Comparison of ENCODE assay signal across 9 mouse cellular contexts in the genomic region with DNA sequence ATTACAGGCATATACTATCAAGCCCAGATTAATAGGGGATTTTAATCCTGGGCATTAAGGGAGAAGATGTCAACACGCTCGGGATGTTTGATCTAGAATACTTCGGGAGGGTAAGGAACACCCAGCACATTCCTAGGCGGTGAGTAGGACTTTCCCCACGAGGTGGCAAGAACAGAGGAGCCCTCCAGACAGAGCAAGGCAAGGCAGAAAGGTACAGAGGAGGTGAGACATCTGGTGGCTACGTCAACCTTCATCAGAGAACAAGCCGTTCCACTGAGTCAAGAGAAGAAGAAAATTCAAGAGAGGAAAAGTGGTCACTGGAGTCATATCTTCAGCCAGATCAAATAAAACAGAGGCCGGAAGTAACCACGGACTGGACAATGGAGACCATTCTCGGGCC. TPM values are rescaled to one million over a fixed set of nuclear protein-coding genes. Genes with fewer than 3 reads are reported as not detected.
DNase-seq lines count a peak whose midpoint lies in the region; ATAC-seq and TF ChIP-seq lines count a peak whose summit lies in the region.
"Had no signal": no experiment of that assay in that cellular context is flagged by ENCODE, and none has a peak within 500 bp of the region (broad histone marks: within the 10 kb centered on the region; RNA-seq: fewer than 3 reads in every experiment).

No protein-coding gene starts in this region.

- H3K27me3 ChIP-seq in hindbrain, embryonic 12.5 days: peaks cover 9% of the 10 kb centered on the region; the same call in 1 of the 2 replicates
- no peaks in the 10 kb centered on the region for H3K27me3 ChIP-seq in hindbrain, embryonic 16.5 days (replicated peaks; ENCODE audit: control insufficient read depth, insufficient read depth, low read length)
- H3K27me3 ChIP-seq in ES-Bruce4 (ENCODE audit: control insufficient read depth, insufficient read depth, low read length, poor library complexity, severe bottlenecking): no peaks in the 10 kb centered on the region
- H3K27me3 ChIP-seq in lung, postnatal 0 days (replicated peaks; ENCODE audit: insufficient read depth, low read length): no peaks in the 10 kb centered on the region

- peak overlapping the region; percentile 50; the same call in 1 of the 2 replicates for H3K4me2 ChIP-seq in hindbrain, embryonic 12.5 days (replicated peaks)
- H3K4me2 ChIP-seq in hindbrain, embryonic 16.5 days (ENCODE audit: low read length): no peak overlapping the region
- H3K4me2 ChIP-seq in lung, postnatal 0 days (replicated peaks; ENCODE audit: low read depth, low read length): peak overlapping the region; percentile 62; the same call in 1 of the 2 replicates

- TF ChIP-seq CTCF in ES-Bruce4 (IDR thresholded peaks at IDR 0.05; ENCODE audit: low read depth, low read length): no peak
- TF ChIP-seq CTCF in lung, postnatal 0 days (IDR thresholded peaks at IDR 0.05): peak; percentile 38

- TF ChIP-seq POLR2A in ES-Bruce4 (IDR thresholded peaks at IDR 0.05; ENCODE audit: insufficient read depth, low read length): no peak

- ATAC-seq in hindbrain, embryonic 12.5 days (ENCODE audit: low FRiP score): no peak
- no peak for ATAC-seq in hindbrain, embryonic 16.5 days
- peak; percentile 83 for ATAC-seq in lung, postnatal 0 days

- no peaks in the 10 kb centered on the region for H3K36me3 ChIP-seq in hindbrain, embryonic 12.5 days
- no peaks in the 10 kb centered on the region for H3K36me3 ChIP-seq in hindbrain, embryonic 16.5 days (ENCODE audit: control insufficient read depth, insufficient read depth, low read length)
- H3K36me3 ChIP-seq in ES-Bruce4 (ENCODE audit: control insufficient read depth, insufficient read depth, low read length, poor library complexity, severe bottlenecking): no peaks in the 10 kb centered on the region
- no peaks in the 10 kb centered on the region for H3K36me3 ChIP-seq in lung, postnatal 0 days (ENCODE audit: insufficient read depth, low read length)

- peaks cover 23% of the 10 kb centered on the region for H3K4me1 ChIP-seq in hindbrain, embryonic 12.5 days
- H3K4me1 ChIP-seq in hindbrain, embryonic 16.5 days (ENCODE audit: control insufficient read depth, insufficient read depth, low read depth, low read length): peaks cover 16% of the 10 kb centered on the region
- peaks cover 4% of the 10 kb centered on the region for H3K4me1 ChIP-seq in ES-Bruce4 (ENCODE audit: control insufficient read depth, insufficient read depth, low read length)
- peaks cover 21% of the 10 kb centered on the region for H3K4me1 ChIP-seq in lung, postnatal 0 days (ENCODE audit: insufficient read depth, low read depth, low read length)

- no peak overlapping the region for H3K9ac ChIP-seq in hindbrain, embryonic 12.5 days
- H3K9ac ChIP-seq in hindbrain, embryonic 16.5 days (ENCODE audit: low read depth, low read length): no peak overlapping the region
- H3K9ac ChIP-seq in ES-Bruce4 (ENCODE audit: low read depth, poor library complexity, severe bottlenecking): peak overlapping the region; percentile 63
- H3K9ac ChIP-seq in lung, postnatal 0 days (replicated peaks; ENCODE audit: low read depth): no peak overlapping the region
- H3K9ac ChIP-seq: liver, embryonic 14.5 days had no signal

- TF ChIP-seq EP300 in ES-Bruce4 (IDR thresholded peaks at IDR 0.05; ENCODE audit: insufficient read depth, low read depth, low read length): no peak
- TF ChIP-seq EP300 in lung, postnatal 0 days (IDR thresholded peaks at IDR 0.05): peak; percentile 100

- no peaks in the 10 kb centered on the region for H3K9me3 ChIP-seq in hindbrain, embryonic 12.5 days (replicated peaks)
- no peaks in the 10 kb centered on the region for H3K9me3 ChIP-seq in hindbrain, embryonic 16.5 days (ENCODE audit: control insufficient read depth, low read length)
- H3K9me3 ChIP-seq in ES-Bruce4 (replicated peaks; ENCODE audit: control insufficient read depth, insufficient read depth, low read length, poor library complexity, severe bottlenecking): no peaks in the 10 kb centered on the region
- H3K9me3 ChIP-seq in lung, postnatal 0 days (ENCODE audit: low read length): no peaks in the 10 kb centered on the region

- DNase-seq in brain, adult 2 months (ENCODE audit: low read depth, low spot score): peak; percentile 50
- DNase-seq in lung, postnatal 0 days (ENCODE audit: low spot score): peak; percentile 86
- DNase-seq in adrenal gland, postnatal 25 days: no peak
- no peak for DNase-seq in embryo, embryonic 9.5 days (ENCODE audit: extremely low spot score)
- DNase-seq: kidney, adult 18-20 months had no signal

- 56% methylated on average over 10 of the region's 10 CpGs for WGBS in hindbrain, embryonic 12.5 days
- WGBS in hindbrain, embryonic 16.5 days: 53% methylated on average over 10 of the region's 10 CpGs
- WGBS in lung, postnatal 0 days: 21% methylated on average over 10 of the region's 10 CpGs

- no peak overlapping the region for H3K27ac ChIP-seq in hindbrain, embryonic 12.5 days
- no peak overlapping the region; the same call in 1 of the 2 replicates for H3K27ac ChIP-seq in hindbrain, embryonic 16.5 days (ENCODE audit: low read depth, low read length)
- H3K27ac ChIP-seq in ES-Bruce4 (ENCODE audit: insufficient read depth, low read length): peak overlapping the region; percentile 52
- peak overlapping the region; percentile 89 for H3K27ac ChIP-seq in lung, postnatal 0 days (ENCODE audit: low read length)
- H3K27ac ChIP-seq: liver, embryonic 14.5 days had no signal

- 0 out of 2 replicates have a peak overlapping the region, but pooled peaks have one; percentile 24 for H3K4me3 ChIP-seq in hindbrain, embryonic 12.5 days
- H3K4me3 ChIP-seq in hindbrain, embryonic 16.5 days (ENCODE audit: low read length): no peak overlapping the region
- H3K4me3 ChIP-seq in ES-Bruce4 (ENCODE audit: low read depth, low read length): peak overlapping the region; percentile 71
- H3K4me3 ChIP-seq in lung, postnatal 0 days (ENCODE audit: low read depth, low read length): no peak overlapping the region

RNA-seq across cellular contexts. Expression of a gene that starts 26.1 kb away (rescaled TPM):
- polyA plus RNA-seq in hindbrain, embryonic 12.5 days (2016; fragmentation: Nextera tagmentation; extraction: Ambion mirVana): 1,282 and 1,370 TPM in 2 replicates
- 2,782 and 3,155 TPM in 2 replicates for polyA plus RNA-seq in hindbrain, embryonic 16.5 days (2015; fragmentation: Nextera tagmentation; extraction: Ambion mirVana)
- polyA plus RNA-seq in ES-Bruce4 (2011; ENCODE audit: insufficient read depth, insufficient read length, low read depth, missing spikeins): 1,141 and 1,173 TPM in 2 replicates
- polyA plus RNA-seq in lung, postnatal 0 days (2015; fragmentation: Nextera tagmentation; extraction: Ambion mirVana): 867 and 887 TPM in 2 replicates
- total RNA-seq in adrenal gland, postnatal 25 days (2021): 525 and 582 TPM in 2 replicates

RNA-seq across cellular contexts. Expression of a gene that starts 45.3 kb away (rescaled TPM):
- polyA plus RNA-seq in hindbrain, embryonic 12.5 days (2016; fragmentation: Nextera tagmentation; extraction: Ambion mirVana): 0.34 TPM in 1 of 2 replicates, not detected in the other
- polyA plus RNA-seq in hindbrain, embryonic 16.5 days (2015; fragmentation: Nextera tagmentation; extraction: Ambion mirVana): 0.19 TPM in 1 of 2 replicates, not detected in the other
- polyA plus RNA-seq in ES-Bruce4 (2011; ENCODE audit: insufficient read depth, insufficient read length, low read depth, missing spikeins): not detected in 2 replicates
- not detected in 2 replicates for polyA plus RNA-seq in lung, postnatal 0 days (2015; fragmentation: Nextera tagmentation; extraction: Ambion mirVana)
- not detected in 2 replicates for total RNA-seq in adrenal gland, postnatal 25 days (2021)
- polyA plus RNA-seq: liver, embryonic 14.5 days had no signal

Comparison
In these comparisons a context has a peak if more than half of its experiments do, and no peak if none do; other contexts are left out.
1. H3K4me3 ChIP-seq: peak in hindbrain, embryonic 12.5 days (single experiment) and ES-Bruce4 (single experiment); none in hindbrain, embryonic 16.5 days (single experiment) and lung, postnatal 0 days (single experiment).
2. H3K27ac ChIP-seq: peak in ES-Bruce4 (single experiment) and lung, postnatal 0 days (single experiment); none in hindbrain, embryonic 12.5 days (single experiment) and hindbrain, embryonic 16.5 days (single experiment).
3. DNase-seq: peak in brain, adult 2 months (single experiment) and lung, postnatal 0 days (single experiment); none in adrenal gland, postnatal 25 days (single experiment) and embryo, embryonic 9.5 days (single experiment).